Mouse (Mus musculus): ENCODE measurements at regions not wholly inside any gene's neighbourhood (a gene's known extent, or its start where the extent isn't known, plus 50 kb on each side); places are given as distances from the start of the nearest gene placed in this dataset.

DNA sequence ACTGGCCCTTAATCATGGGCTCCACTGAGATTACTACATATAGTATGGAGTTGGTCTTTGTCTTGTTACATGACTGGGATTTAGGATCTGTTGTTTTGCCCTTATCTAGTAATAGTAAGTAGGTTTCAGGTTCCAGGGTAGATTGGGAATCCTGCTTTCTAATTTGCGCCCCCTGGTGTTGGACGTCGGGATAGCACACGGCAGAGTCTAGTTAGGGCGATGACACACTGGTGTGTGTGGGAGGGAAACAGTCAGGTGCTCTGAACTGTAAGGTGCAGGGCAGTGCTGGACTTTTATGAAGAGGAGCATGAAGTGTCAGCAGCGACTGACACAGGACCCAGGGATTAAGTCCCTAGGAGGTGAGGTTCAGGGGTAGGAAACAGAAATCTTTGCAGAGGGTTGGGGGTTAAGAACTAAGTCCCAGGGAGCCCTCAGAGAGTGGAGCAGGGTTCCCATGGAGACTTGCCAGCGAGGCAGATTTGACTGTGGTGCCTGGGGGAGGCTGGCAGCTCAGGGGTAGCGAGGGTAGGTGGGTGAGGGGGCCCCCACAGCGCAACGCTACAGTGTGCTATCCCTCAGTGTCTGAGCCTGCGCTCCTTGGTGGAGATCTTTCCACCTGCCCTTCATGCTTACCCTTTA is 189.2 kb downstream of the Med10 start:
- H3K27ac ChIP-seq (ENCODE audit: insufficient read depth, low read depth, low read length) = no peak overlapping the region
- no peaks in the 10 kb centered on the region for H3K4me1 ChIP-seq (ENCODE audit: control insufficient read depth, insufficient read depth, low read length)
- TF ChIP-seq POLR2A (IDR thresholded peaks at IDR 0.05; ENCODE audit: borderline replicate concordance, low read depth, low read length) (no peak), CTCF (IDR thresholded peaks at IDR 0.05; ENCODE audit: low read depth, low read length) (peak; percentile 65)
- no peak overlapping the region for H3K4me3 ChIP-seq (ENCODE audit: insufficient read depth, low read length)

DNA sequence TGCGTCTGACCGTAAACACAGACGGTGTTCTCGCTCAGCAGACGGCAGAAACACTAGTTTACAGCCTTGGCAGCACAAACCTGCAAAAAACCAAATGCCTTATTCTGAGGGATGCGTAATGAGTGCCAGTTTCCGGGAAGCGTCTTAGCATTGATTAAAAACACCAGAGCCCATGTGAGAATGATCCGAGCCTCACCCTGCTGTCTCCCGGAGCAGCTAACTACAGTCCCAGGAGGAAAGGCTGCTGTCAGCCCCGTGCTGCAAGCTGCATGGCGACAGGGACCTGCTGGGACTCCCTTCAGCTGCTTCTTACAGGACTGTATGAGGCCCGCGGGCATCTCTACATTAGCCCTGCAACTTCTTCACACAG is 189.7 kb downstream of the Med10 start:
- Histone ChIP-seq H3K27ac (ENCODE audit: insufficient read depth, low read depth, low read length) (no peak overlapping the region), H3K4me1 (ENCODE audit: control insufficient read depth, insufficient read depth, low read length) (no peaks in the 10 kb centered on the region), H3K4me3 (ENCODE audit: insufficient read depth, low read length) (no peak overlapping the region)
- no peak for TF ChIP-seq POLR2A (IDR thresholded peaks at IDR 0.05; ENCODE audit: borderline replicate concordance, low read depth, low read length)
- TF ChIP-seq CTCF (IDR thresholded peaks at IDR 0.05; ENCODE audit: low read depth, low read length) = no peak

DNA sequence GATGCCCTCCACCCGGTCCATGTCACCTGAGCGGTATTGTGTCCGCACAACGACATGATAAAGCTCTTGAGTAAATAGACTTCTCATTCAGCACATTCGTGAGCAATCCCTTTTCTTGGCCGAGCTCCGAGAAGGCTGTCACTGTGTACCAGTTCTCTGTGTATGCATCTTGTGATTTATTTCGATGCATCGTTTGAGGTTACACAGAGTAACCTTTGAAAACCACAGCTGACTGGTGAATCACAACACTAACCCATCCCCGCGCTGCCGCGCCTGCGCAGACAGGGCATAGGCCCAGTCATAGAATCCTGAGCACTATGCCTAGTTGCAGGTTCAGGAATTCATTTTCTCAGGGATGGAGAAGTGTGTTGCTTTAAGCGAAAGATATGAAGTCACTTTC is 201.4 kb downstream of the Med10 start:
- Histone ChIP-seq H3K27ac (ENCODE audit: insufficient read depth, low read depth, low read length) (no peak overlapping the region), H3K4me3 (ENCODE audit: insufficient read depth, low read length) (no peak overlapping the region), H3K4me1 (ENCODE audit: control insufficient read depth, insufficient read depth, low read length) (no peaks in the 10 kb centered on the region)
- no peak for TF ChIP-seq CTCF (IDR thresholded peaks at IDR 0.05; ENCODE audit: low read depth, low read length)
- no peak for TF ChIP-seq POLR2A (IDR thresholded peaks at IDR 0.05; ENCODE audit: borderline replicate concordance, low read depth, low read length)

DNA sequence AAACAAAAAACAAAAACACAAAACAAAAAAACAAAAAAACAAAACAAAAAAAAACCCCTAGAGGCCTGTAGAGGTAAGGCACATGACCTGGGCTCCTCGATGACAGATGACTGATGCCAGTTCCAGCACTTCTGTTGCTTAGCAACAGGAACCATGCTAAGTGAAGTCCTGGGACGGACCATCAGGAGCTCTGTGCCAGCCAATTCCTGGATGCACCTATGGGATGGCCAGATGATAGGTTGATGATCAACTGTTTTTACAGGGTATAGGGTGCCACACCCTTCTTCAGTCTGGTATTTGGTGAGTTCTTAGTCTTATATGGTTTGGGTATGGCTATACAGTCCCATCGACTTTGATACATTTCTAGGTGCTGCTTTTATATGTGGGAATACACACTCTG is 209.9 kb downstream of the Med10 start:
- TF ChIP-seq POLR2A (IDR thresholded peaks at IDR 0.05; ENCODE audit: borderline replicate concordance, low read depth, low read length) = no peak
- Histone ChIP-seq H3K4me3 (ENCODE audit: insufficient read depth, low read length) (no peak overlapping the region), H3K4me1 (ENCODE audit: control insufficient read depth, insufficient read depth, low read length) (no peaks in the 10 kb centered on the region), H3K27ac (ENCODE audit: insufficient read depth, low read depth, low read length) (no peak overlapping the region)

DNA sequence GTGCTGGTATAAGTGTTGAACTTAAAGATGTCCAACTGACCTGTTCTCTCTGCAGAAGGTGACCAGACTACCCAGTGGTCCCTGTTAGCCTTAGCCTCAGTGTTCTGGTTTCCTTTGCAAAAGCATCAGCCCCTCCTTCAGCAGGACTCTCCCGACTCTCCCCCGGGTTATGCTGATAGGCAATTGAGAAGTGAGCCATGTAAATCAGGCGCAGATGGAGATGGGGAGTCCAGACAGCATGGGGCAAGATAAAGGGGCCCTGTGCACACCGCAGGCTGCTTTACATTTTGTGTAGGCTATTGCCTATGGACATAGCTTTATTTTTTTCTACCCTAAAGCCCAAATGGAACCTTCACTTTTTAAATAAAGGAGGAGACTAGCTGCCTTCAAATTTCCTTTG is 213.0 kb downstream of the Med10 start:
- Histone ChIP-seq H3K4me1 (ENCODE audit: control insufficient read depth, insufficient read depth, low read length) (no peaks in the 10 kb centered on the region), H3K27ac (ENCODE audit: insufficient read depth, low read depth, low read length) (no peak overlapping the region), H3K4me3 (ENCODE audit: insufficient read depth, low read length) (no peak overlapping the region)
- TF ChIP-seq CTCF (IDR thresholded peaks at IDR 0.05; ENCODE audit: low read depth, low read length) = no peak
- no peak for TF ChIP-seq POLR2A (IDR thresholded peaks at IDR 0.05; ENCODE audit: borderline replicate concordance, low read depth, low read length)

DNA sequence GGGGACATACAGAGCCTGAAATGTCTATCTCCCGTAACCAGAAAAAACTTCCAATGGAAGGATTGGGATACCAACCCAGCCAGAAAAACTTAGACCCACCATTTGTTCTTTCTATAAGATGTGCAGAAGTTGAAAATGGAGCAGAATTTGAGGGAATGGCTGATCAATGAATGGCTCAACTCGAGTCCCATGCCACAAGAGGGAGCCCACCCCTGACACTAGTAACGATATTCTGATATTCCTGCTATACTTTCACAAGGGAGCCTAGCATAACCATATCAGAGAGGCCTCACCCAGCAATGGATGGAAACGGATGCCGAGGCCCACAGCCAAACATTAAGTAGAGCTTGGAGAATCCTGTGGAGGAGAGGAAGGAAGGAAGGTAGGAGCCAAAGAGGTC is 215.3 kb downstream of the Med10 start:
- Histone ChIP-seq H3K4me1 (ENCODE audit: control insufficient read depth, insufficient read depth, low read length) (no peaks in the 10 kb centered on the region), H3K27ac (ENCODE audit: insufficient read depth, low read depth, low read length) (no peak overlapping the region), H3K4me3 (ENCODE audit: insufficient read depth, low read length) (no peak overlapping the region)
- TF ChIP-seq CTCF (IDR thresholded peaks at IDR 0.05; ENCODE audit: low read depth, low read length) (no peak), POLR2A (IDR thresholded peaks at IDR 0.05; ENCODE audit: borderline replicate concordance, low read depth, low read length) (no peak)

DNA sequence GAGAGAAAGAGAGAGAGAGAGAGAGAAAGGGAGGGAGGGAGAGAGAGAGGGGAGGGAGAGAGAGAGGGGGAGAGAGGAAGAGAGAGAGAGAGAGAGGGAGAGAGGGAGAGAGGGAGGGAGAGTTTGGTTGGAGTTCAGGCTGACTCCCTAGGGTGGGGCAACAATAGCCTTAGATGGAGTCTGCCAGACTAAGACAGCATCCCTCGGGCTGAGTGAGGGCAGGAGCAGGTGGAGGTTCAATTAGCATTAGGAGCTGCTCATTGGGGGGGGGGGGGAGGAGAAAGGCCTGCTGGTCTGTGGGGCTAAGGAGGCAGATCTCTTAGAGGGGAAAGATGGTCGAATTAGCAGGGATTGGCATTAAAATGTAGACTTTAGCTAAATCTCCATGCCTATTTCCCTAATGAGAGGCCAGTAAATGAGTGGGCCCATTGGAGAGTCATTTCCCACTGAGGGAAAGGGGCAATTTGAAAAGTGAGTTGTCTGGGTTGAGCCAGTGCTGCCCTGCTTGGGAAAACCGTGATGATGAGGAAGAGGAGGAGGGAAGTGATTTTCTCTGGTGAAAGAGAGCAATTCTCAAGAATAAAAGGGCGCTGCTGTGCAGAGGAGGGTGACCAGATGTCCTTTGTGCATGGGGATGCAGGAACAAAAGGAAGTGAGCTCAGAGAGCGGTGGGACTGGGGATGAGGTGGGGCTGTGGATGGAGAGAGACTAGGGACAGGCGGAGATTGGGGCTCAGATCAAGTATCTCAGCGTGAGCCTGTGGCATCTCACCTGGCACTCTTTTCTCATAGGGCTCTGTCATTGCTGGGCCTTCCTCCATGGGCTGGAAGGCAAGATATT is 218.0 kb downstream of the Med10 start:
- Histone ChIP-seq H3K27ac (ENCODE audit: insufficient read depth, low read depth, low read length) (no peak overlapping the region), H3K4me3 (ENCODE audit: insufficient read depth, low read length) (no peak overlapping the region), H3K4me1 (ENCODE audit: control insufficient read depth, insufficient read depth, low read length) (no peaks in the 10 kb centered on the region)
- no peak for TF ChIP-seq CTCF (IDR thresholded peaks at IDR 0.05; ENCODE audit: low read depth, low read length)

DNA sequence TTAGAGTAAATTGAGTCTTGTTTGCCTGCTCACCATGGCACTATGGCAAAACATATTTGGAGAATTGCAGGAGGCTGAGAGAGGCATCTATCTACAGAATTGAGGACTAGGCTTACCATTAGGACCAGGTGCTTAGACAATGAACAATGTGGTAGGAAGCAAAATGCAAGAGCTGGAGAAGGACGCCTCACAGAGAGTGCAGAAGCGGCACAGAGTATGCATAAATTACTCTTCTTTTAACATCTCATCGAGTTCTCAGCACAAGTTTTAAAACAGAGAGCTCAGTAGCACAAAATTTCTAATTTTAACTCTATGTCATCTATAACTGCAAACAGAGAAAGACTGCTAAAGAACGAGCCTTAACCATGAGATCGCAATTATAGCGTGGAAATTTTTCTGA is 231.1 kb downstream of the Med10 start:
- no peak for TF ChIP-seq CTCF (IDR thresholded peaks at IDR 0.05; ENCODE audit: low read depth, low read length)
- TF ChIP-seq POLR2A (IDR thresholded peaks at IDR 0.05; ENCODE audit: borderline replicate concordance, low read depth, low read length) = no peak
- H3K4me3 ChIP-seq (ENCODE audit: insufficient read depth, low read length) = no peak overlapping the region
- no peaks in the 10 kb centered on the region for H3K4me1 ChIP-seq (ENCODE audit: control insufficient read depth, insufficient read depth, low read length)
- H3K27ac ChIP-seq (ENCODE audit: insufficient read depth, low read depth, low read length) = no peak overlapping the region

DNA sequence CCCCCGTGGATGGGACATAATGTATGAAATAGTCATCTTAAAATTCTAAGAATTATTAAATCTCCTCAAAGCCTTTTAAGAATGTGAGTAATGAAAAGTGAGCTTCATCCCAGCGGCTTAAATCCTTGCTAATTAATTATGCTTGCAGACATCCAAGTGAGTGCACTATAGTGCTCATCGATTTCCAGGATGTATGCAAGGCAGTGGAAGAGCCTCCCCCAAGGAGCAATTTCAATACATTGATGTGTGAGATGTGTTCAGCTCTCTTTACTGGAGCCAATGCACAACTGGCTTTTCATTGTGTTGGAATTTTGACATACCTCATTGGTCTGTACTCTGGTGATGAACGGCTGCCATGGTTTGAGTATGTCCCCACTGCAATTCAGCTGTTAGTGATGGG is 231.6 kb downstream of the Med10 start:
- Histone ChIP-seq H3K4me1 (ENCODE audit: control insufficient read depth, insufficient read depth, low read length) (no peaks in the 10 kb centered on the region), H3K27ac (ENCODE audit: insufficient read depth, low read depth, low read length) (no peak overlapping the region), H3K4me3 (ENCODE audit: insufficient read depth, low read length) (no peak overlapping the region)
- TF ChIP-seq POLR2A (IDR thresholded peaks at IDR 0.05; ENCODE audit: borderline replicate concordance, low read depth, low read length) (no peak), CTCF (IDR thresholded peaks at IDR 0.05; ENCODE audit: low read depth, low read length) (no peak)

DNA sequence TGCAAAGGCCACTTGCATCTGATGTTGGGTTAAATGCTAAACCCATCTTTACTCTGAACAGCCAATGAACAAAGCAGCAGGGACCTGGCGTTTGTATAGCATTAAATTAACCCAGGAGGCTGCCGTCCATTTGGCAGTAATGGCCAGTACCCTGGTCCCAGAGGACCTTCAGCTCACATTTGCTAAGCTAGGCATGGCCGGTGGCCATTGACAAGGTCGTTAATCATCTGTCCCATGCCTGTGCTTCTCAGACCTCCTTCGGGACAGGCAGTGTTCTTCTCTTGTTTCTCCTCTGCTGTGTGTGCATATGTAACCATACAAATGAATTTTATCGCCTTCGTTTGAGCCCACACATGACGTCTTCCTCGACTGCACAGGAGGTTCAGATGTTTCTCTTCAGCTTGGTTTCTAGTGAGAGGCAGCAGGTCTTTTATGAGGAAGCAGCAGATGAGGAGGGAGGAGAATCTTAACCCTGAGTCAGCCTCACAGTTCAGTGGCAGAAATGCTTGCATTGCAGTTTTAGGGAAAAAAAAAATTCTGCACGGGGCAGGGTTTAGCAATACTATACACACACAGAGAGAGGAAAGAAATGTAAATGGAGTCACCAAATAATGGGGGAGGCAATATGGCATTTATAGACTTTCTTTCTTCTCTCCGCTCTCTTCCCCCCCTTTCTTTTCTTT is 235.9 kb downstream of the Med10 start:
- Histone ChIP-seq H3K27ac (ENCODE audit: insufficient read depth, low read depth, low read length) (no peak overlapping the region), H3K4me1 (ENCODE audit: control insufficient read depth, insufficient read depth, low read length) (no peaks in the 10 kb centered on the region), H3K4me3 (ENCODE audit: insufficient read depth, low read length) (no peak overlapping the region)
- TF ChIP-seq CTCF (IDR thresholded peaks at IDR 0.05; ENCODE audit: low read depth, low read length) (no peak), POLR2A (IDR thresholded peaks at IDR 0.05; ENCODE audit: borderline replicate concordance, low read depth, low read length) (no peak)
